Mouse (Mus musculus) lung, embryonic 16.5 days (tissue): ENCODE measurements at regions not wholly inside any gene's neighbourhood (a gene's known extent, or its start where the extent isn't known, plus 50 kb on each side); places are given as distances from the start of the nearest gene placed in this dataset.

Source experiments
- ATAC-seq: fragments of 200-750 bp; cut with Nextera tagmentation; 2 replicates; pipeline ENCODE4 v1.8.0; 2017; ENCODE audit warnings: low read depth, mild to moderate bottlenecking, moderate library complexity
- H3K27ac ChIP-seq: fragments of 300-500 bp; sonication (generic); 2 replicates; pipeline ENCODE4 v1.5.1; 2014; ENCODE audit warnings: mild to moderate bottlenecking, control low read depth, low read length
- H3K27me3 ChIP-seq: fragments of 300-500 bp; sonication (generic); 2 replicates; pipeline ENCODE4 v1.6.1; 2014; ENCODE audit warnings: low read depth, low read length, mixed read lengths; ENCODE audit not compliant: control insufficient read depth, insufficient read depth
- H3K36me3 ChIP-seq: fragments of 300-500 bp; sonication (generic); 2 replicates; pipeline ENCODE4 v1.6.1; 2014; ENCODE audit warnings: low read length; ENCODE audit not compliant: control insufficient read depth, insufficient read depth
- H3K4me1 ChIP-seq: fragments of 300-500 bp; sonication (generic); replicated peaks from 2 replicates; pipeline ENCODE4 v1.6.1; 2014; ENCODE audit warnings: low read length, mixed read lengths; ENCODE audit not compliant: control insufficient read depth, insufficient read depth
- H3K4me2 ChIP-seq: fragments of 300-500 bp; sonication (generic); 2 replicates; pipeline ENCODE4 v1.6.1; 2014; ENCODE audit warnings: low read depth, low read length, control low read depth
- H3K4me3 ChIP-seq: fragments of 300-500 bp; sonication (generic); 2 replicates; pipeline ENCODE4 v1.5.1; 2014; ENCODE audit warnings: mild to moderate bottlenecking, low read length, control low read depth
- H3K9ac ChIP-seq: fragments of 300-500 bp; sonication (generic); 2 replicates; pipeline ENCODE4 v1.6.1; 2014; ENCODE audit warnings: low read length, control low read depth
- H3K9me3 ChIP-seq: fragments of 300-500 bp; sonication (generic); 2 replicates; pipeline ENCODE4 v1.6.1; 2016; ENCODE audit warnings: low read length; ENCODE audit not compliant: control insufficient read depth
- WGBS: fragments of 180-500 bp; shearing (Covaris S2); extraction: QIAGEN DNeasy Blood & Tissue Kit; methylation state at CpG from one replicate; pipeline ENCODE4 v1.1.7; 2014; 5-methylcytosine and 5-hydroxymethylcytosine counted together

DNA sequence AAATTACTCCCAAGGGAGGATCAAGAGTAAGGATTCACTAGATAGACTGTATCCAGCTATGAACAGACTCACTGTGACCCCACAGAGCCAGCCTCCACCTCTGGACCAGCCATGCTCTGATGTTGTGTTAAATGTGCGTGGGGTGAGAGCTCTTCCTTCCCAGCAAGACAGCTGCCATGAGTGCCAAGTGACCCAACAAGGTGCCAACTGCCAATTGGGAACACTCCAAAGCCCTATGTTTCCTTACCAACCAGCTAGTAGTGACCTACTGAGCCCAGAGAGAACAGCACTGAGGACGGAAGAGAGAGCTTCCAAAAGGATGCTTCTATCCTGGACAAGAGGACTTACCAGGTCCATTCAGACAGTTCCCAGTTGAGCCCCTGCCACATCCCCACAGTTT, 241.3 kb upstream of the Pabpc6 start:
- Histone ChIP-seq H3K36me3 (no peaks in the 10 kb centered on the region), H3K4me3 (no peak overlapping the region), H3K9me3 (no peaks in the 10 kb centered on the region), H3K9ac (no peak overlapping the region), H3K27ac (no peak overlapping the region), H3K4me2 (no peak overlapping the region), H3K4me1 (peaks cover 5% of the 10 kb centered on the region), H3K27me3 (no peaks in the 10 kb centered on the region)
- ATAC-seq = no peak
- WGBS = 91% methylated on average over 2 of the region's 2 CpGs

DNA sequence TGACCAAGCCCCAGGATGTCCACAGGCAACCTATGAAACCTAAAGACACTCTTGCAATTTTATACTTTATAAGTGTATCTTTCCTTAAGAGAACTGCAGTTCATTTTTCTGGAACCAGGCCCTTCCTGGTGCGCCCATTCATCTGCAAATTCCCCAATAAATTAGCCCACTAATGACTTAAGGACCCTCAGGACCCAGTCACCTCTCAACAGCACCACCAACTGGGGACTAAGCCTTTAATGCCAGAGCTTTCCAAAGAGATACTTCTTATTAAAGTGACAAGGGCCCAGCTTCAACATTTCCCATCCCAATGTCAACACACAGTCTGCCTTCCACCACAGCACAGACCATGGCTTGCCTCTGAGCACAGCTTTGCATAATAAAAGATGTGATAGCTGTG, 237.6 kb upstream of the Pabpc6 start:
- H3K4me3 ChIP-seq = no peak overlapping the region
- WGBS = 77% methylated on average over 1 of the region's 1 CpGs
- no peaks in the 10 kb centered on the region for H3K9me3 ChIP-seq
- H3K4me1 ChIP-seq = peaks cover 28% of the 10 kb centered on the region
- no peak overlapping the region for H3K9ac ChIP-seq
- no peaks in the 10 kb centered on the region for H3K36me3 ChIP-seq
- H3K27me3 ChIP-seq = no peaks in the 10 kb centered on the region
- no peak for ATAC-seq
- no peak overlapping the region for H3K4me2 ChIP-seq
- H3K27ac ChIP-seq = no peak overlapping the region

DNA sequence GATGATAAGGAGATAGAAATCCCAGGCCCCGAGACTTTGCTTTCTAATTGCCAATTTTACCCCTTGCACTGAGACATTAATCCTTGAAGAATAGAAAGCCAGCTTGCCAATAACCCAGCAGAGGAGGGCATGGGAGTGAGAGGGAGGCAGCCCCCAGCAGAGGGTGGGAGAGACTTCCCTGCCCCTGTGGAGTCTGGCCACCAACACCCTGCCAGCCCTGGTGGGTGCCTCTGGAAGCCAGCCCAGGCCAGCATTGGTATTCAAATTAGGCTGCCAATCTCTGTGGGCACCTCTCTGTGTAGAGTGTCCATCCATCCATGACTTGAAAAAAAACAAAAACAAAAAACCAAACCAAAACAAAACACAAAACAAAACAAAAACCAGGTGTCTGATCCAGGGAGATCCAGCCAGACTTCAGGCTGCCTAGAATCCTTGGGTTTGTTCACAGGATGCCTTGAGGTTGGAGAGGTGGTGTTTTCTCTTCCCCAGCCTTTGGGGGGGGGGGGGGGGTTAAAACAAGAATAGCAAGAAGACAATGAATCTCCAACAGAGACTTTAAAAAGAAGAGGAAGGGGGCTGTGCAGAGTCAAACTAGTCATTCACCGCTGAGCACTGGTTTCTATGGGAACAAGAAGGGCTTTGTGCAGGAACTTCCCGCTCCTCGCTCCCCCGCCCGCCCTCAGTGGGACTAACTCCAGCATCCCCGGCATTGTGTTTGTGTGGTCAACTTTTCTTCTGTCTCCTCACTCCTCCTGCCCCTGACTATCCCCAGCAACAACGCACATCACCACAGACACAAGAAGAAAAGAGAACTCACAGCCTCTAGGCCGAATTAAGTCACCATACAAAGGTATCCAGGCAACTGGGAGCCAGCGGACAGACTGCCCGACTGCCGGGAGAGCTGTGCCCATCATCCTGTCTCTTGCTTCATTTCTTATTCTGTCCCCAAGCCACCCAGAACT, 236.3 kb upstream of the Pabpc6 start:
- H3K9ac ChIP-seq = peak overlapping the region; percentile 26; the same call in 1 of the 2 replicates
- H3K27ac ChIP-seq = peak overlapping the region; percentile 84
- peak; percentile 73 for ATAC-seq
- no peaks in the 10 kb centered on the region for H3K36me3 ChIP-seq
- 5% methylated on average over 12 of the region's 12 CpGs for WGBS
- peak overlapping the region; percentile 17; the same call in 1 of the 2 replicates for H3K4me3 ChIP-seq
- peak overlapping the region; percentile 49 for H3K4me2 ChIP-seq
- peaks cover 28% of the 10 kb centered on the region for H3K4me1 ChIP-seq
- no peaks in the 10 kb centered on the region for H3K27me3 ChIP-seq
- no peaks in the 10 kb centered on the region for H3K9me3 ChIP-seq

DNA sequence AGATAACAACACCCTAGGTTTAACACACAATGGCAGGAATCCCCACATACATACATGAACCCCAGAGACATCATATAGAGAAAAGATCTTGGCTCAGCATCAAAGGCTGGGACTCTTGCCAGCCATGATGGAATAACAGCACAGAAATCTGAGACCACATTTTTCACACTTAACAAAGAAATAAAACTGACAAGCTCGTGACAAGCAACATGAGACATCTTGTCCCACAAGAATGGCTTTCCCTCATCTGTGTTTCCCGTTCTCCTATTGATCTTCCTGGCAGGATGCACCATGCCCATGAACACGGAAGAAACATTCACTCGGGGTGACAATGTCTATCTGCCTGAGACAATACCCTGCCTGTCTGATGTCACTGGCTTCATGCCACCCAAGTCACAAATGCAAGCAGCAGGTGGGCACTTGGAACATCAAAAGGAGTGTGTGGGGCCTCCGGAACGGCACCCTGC, 235.0 kb upstream of the Pabpc6 start:
- Histone ChIP-seq H3K4me1 (peaks cover 28% of the 10 kb centered on the region), H3K27me3 (no peaks in the 10 kb centered on the region), H3K36me3 (no peaks in the 10 kb centered on the region), H3K9me3 (no peaks in the 10 kb centered on the region), H3K9ac (no peak overlapping the region), H3K4me2 (no peak overlapping the region), H3K27ac (peak overlapping the region; percentile 84), H3K4me3 (no peak overlapping the region)
- peak; percentile 75 for ATAC-seq
- WGBS = 14% methylated on average over 6 of the region's 6 CpGs

DNA sequence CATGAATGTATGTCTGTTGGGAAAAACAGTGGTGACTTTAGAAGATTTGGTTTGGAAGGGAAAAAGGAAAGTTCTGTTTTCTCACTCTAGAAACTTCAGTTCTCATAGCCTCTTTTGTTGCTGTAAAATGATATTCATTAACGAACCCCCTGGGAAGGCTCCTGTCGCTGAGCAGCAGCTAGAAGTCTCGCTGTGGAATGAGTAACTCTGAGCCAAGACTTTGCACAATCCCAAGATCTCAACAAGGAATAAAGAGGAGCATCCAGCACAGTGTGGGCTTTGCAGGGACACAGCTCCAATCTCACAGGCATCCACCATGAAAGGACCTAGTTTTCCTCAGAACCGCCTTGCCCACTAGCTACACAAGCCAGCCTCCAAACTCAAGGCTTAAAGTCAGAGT, 233.8 kb upstream of the Pabpc6 start:
- no peak overlapping the region for H3K9ac ChIP-seq
- WGBS = 49% methylated on average over 4 of the region's 4 CpGs
- no peaks in the 10 kb centered on the region for H3K9me3 ChIP-seq
- H3K4me2 ChIP-seq = no peak overlapping the region
- no peak overlapping the region for H3K4me3 ChIP-seq
- ATAC-seq = peak; percentile 46
- peaks cover 30% of the 10 kb centered on the region for H3K4me1 ChIP-seq
- no peaks in the 10 kb centered on the region for H3K27me3 ChIP-seq
- peak overlapping the region; percentile 82 for H3K27ac ChIP-seq
- H3K36me3 ChIP-seq = no peaks in the 10 kb centered on the region

DNA sequence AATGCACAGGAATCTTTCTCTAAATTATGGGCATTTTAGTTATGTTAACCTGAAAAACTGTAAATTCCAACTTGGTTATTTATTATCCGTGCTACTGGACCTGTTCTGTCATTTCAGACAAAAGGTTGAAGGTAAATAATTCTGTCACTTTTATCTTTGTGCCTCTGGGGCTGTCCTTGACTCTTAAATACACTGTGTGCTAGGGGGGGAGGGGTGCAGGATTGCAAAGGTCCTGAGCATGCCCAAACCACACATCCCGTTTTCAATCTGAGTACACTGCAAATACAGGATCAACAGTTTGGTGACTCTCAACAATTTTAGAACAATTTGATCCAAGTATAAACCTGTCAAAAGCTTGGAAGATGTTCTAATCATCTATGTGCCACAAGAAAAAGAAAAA, 227.4 kb upstream of the Pabpc6 start:
- ATAC-seq = no peak
- Histone ChIP-seq H3K9me3 (no peaks in the 10 kb centered on the region), H3K4me3 (no peak overlapping the region), H3K27me3 (no peaks in the 10 kb centered on the region), H3K9ac (no peak overlapping the region), H3K4me1 (peaks cover 29% of the 10 kb centered on the region), H3K4me2 (no peak overlapping the region), H3K27ac (no peak overlapping the region), H3K36me3 (no peaks in the 10 kb centered on the region)
- WGBS = 27% methylated on average over 2 of the region's 2 CpGs

DNA sequence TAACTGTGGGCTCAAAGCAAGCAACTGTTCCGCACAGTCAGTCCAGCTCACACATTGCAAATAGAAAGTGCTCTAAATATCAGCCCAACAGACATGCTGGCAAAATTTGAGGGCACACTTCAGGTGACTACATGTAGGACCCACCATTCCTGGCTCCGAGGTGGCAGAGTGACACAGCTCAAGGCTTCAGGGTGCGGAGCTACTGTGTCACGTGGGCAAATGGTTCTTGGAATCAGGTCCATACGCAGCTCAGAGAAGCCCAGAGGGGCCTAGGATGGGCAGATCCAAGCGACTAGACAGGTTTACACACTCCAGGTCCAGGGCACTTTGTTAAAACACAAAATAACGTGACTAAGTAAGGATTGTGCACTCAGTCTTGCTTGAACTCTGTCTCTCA, 226.2 kb upstream of the Pabpc6 start:
- Histone ChIP-seq H3K4me1 (peaks cover 29% of the 10 kb centered on the region), H3K9ac (peak overlapping the region; percentile 26; the same call in 1 of the 2 replicates), H3K9me3 (no peaks in the 10 kb centered on the region), H3K36me3 (no peaks in the 10 kb centered on the region), H3K4me2 (no peak overlapping the region), H3K4me3 (no peak overlapping the region), H3K27me3 (no peaks in the 10 kb centered on the region), H3K27ac (peak overlapping the region; percentile 94)
- WGBS = 54% methylated on average over 7 of the region's 7 CpGs
- peak; percentile 18; the same call in 1 of the 2 replicates for ATAC-seq

DNA sequence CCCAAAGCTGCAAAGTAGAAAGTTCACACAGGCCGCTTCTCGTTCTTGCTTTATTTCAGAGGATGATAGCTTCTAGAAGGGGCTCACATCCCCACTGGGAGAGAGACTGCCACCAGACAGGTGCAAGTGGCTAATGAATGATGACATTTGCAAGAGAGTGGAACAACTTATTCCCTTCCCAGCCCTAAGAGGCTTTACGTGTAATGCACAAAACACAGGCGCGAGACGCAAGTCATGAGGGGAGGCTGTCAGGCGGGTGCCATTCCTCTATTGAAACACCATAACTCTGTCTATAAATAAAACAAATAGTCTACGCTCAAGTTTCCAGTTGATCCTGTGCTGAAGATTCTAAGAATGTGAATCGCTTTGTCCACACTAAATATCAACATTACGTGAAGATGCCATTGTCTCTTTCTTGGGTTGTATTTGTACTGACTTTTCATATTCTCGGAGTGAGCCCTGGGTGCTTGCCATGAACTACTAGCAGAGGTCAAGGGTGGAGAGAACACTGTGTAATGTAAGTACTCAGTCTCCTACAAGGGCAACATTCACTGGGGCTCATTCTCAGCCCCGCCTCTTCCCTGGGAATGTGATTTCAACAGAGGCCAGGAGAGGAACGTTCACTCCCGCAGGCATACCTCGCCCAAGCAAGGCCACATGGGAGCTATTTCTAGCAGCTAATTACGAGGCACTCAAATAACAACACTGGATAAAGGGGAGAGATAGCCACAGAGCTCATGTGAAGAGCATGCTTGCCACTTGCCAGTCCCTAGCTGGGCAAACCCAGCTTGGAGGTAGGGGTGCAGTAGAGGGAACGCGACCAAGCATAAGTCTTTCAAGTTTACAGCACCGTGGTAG, 225.5 kb upstream of the Pabpc6 start:
- peak overlapping the region; percentile 26; the same call in 1 of the 2 replicates for H3K9ac ChIP-seq
- H3K9me3 ChIP-seq = no peaks in the 10 kb centered on the region
- H3K4me1 ChIP-seq = peaks cover 29% of the 10 kb centered on the region
- H3K36me3 ChIP-seq = no peaks in the 10 kb centered on the region
- no peak overlapping the region for H3K4me2 ChIP-seq
- no peak overlapping the region for H3K4me3 ChIP-seq
- H3K27me3 ChIP-seq = no peaks in the 10 kb centered on the region
- ATAC-seq = peak; percentile 98
- peak overlapping the region; percentile 94 for H3K27ac ChIP-seq
- WGBS = 28% methylated on average over 19 of the region's 19 CpGs

DNA sequence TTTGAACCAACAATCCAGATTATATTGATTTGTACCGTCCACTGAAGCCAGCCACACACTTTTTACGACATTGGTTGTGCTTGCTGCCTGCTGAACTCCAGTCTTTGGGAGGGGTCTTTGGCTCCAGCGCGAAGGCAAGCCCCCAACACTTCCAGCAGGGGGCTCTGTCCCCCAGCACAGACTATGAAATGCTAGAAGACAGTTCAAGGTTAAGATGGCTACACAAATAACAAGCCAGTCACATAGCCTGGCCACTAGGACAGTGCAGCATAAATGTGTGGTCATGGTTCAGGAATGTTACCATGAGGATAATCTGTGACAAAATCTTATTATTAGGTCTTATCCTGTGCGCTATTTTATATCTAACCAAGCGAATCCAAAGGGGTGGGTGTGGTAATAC, 224.4 kb upstream of the Pabpc6 start:
- Histone ChIP-seq H3K36me3 (no peaks in the 10 kb centered on the region), H3K4me3 (no peak overlapping the region), H3K9ac (no peak overlapping the region), H3K27me3 (no peaks in the 10 kb centered on the region), H3K27ac (no peak overlapping the region), H3K9me3 (no peaks in the 10 kb centered on the region), H3K4me2 (no peak overlapping the region), H3K4me1 (peaks cover 28% of the 10 kb centered on the region)
- ATAC-seq = no peak
- 65% methylated on average over 6 of the region's 6 CpGs for WGBS
